Mouse (Mus musculus): ENCODE results near the gene A730061H03Rik. TPM values are rescaled to one million over a fixed set of nuclear protein-coding genes. Genes with fewer than 3 reads are reported as not detected.

Gene A730061H03Rik
- polyA plus RNA-seq, 1 experiment from 2014 or later = 3.3 TPM

Other genes with a start within 250 kb of the A730061H03Rik start
- 58.7 and 59.4 TPM in 2 replicates for gene Dhrs4, start 81.6 kb downstream of the A730061H03Rik start, polyA plus RNA-seq (2014; fragmentation: Nextera tagmentation; extraction: Ambion mirVana)
- gene Carmil3, start 69.8 kb downstream of the A730061H03Rik start, polyA plus RNA-seq (2014; fragmentation: Nextera tagmentation; extraction: Ambion mirVana) = 2.7 and 3.0 TPM in 2 replicates
- gene Cpne6, start 50.0 kb downstream of the A730061H03Rik start, polyA plus RNA-seq (2014; fragmentation: Nextera tagmentation; extraction: Ambion mirVana) = 0.16 and 0.49 TPM in 2 replicates
- not detected in 2 replicates for gene Nrl, start 35.4 kb downstream of the A730061H03Rik start, polyA plus RNA-seq (2014; fragmentation: Nextera tagmentation; extraction: Ambion mirVana)
- gene Pck2, start 20.1 kb downstream of the A730061H03Rik start, polyA plus RNA-seq (2014; fragmentation: Nextera tagmentation; extraction: Ambion mirVana) = 49.8 and 50.9 TPM in 2 replicates
- gene Dcaf11, start 400 bp downstream of the A730061H03Rik start, polyA plus RNA-seq (2014; fragmentation: Nextera tagmentation; extraction: Ambion mirVana) = 72.1 and 73.6 TPM in 2 replicates
- 2.2 and 2.6 TPM in 2 replicates for gene Fitm1, start 15.2 kb upstream of the A730061H03Rik start, polyA plus RNA-seq (2014; fragmentation: Nextera tagmentation; extraction: Ambion mirVana)
- gene Psme1, start 17.7 kb upstream of the A730061H03Rik start, polyA plus RNA-seq (2014; fragmentation: Nextera tagmentation; extraction: Ambion mirVana) = 172 and 177 TPM in 2 replicates
- gene Emc9, start 24.9 kb upstream of the A730061H03Rik start, polyA plus RNA-seq (2014; fragmentation: Nextera tagmentation; extraction: Ambion mirVana) = 44.5 and 46.2 TPM in 2 replicates
- gene Psme2, start 30.7 kb upstream of the A730061H03Rik start, polyA plus RNA-seq (2014; fragmentation: Nextera tagmentation; extraction: Ambion mirVana) = 256 and 277 TPM in 2 replicates
- gene Rnf31, start 31.3 kb upstream of the A730061H03Rik start, polyA plus RNA-seq (2014; fragmentation: Nextera tagmentation; extraction: Ambion mirVana) = 21.2 and 23.1 TPM in 2 replicates
- gene Irf9, start 43.2 kb upstream of the A730061H03Rik start, polyA plus RNA-seq (2014; fragmentation: Nextera tagmentation; extraction: Ambion mirVana) = 11.6 and 13.0 TPM in 2 replicates
- 2.8 and 5.2 TPM in 2 replicates for gene Rec8, start 57.6 kb upstream of the A730061H03Rik start, polyA plus RNA-seq (2014; fragmentation: Nextera tagmentation; extraction: Ambion mirVana)
- gene Ipo4, start 75.6 kb upstream of the A730061H03Rik start, polyA plus RNA-seq (2014; fragmentation: Nextera tagmentation; extraction: Ambion mirVana) = 90.1 and 92.1 TPM in 2 replicates
- gene Gm49378, start 77.5 kb upstream of the A730061H03Rik start, polyA plus RNA-seq (2014; fragmentation: Nextera tagmentation; extraction: Ambion mirVana) = 2.7 and 2.8 TPM in 2 replicates
- 79.8 and 83.8 TPM in 2 replicates for gene Tm9sf1, start 83.4 kb upstream of the A730061H03Rik start, polyA plus RNA-seq (2014; fragmentation: Nextera tagmentation; extraction: Ambion mirVana)
- gene Tssk4, start 89.8 kb upstream of the A730061H03Rik start, polyA plus RNA-seq (2014; fragmentation: Nextera tagmentation; extraction: Ambion mirVana) = 0.47 and 0.49 TPM in 2 replicates
- gene Mdp1, start 100.1 kb upstream of the A730061H03Rik start, polyA plus RNA-seq (2014; fragmentation: Nextera tagmentation; extraction: Ambion mirVana) = 40.2 and 43.8 TPM in 2 replicates
- gene Gmpr2, start 111.5 kb upstream of the A730061H03Rik start, polyA plus RNA-seq (2014; fragmentation: Nextera tagmentation; extraction: Ambion mirVana) = 54.9 and 58.0 TPM in 2 replicates
- gene Nedd8, start 111.7 kb upstream of the A730061H03Rik start, polyA plus RNA-seq (2014; fragmentation: Nextera tagmentation; extraction: Ambion mirVana) = 489 and 507 TPM in 2 replicates
- 42.3 and 44.9 TPM in 2 replicates for gene Tinf2, start 121.4 kb upstream of the A730061H03Rik start, polyA plus RNA-seq (2014; fragmentation: Nextera tagmentation; extraction: Ambion mirVana)
- gene Tgm1, start 153.5 kb upstream of the A730061H03Rik start, polyA plus RNA-seq (2014; fragmentation: Nextera tagmentation; extraction: Ambion mirVana) = 3.0 and 3.3 TPM in 2 replicates
- gene Rabggta, start 161.9 kb upstream of the A730061H03Rik start, polyA plus RNA-seq (2014; fragmentation: Nextera tagmentation; extraction: Ambion mirVana) = 22.8 and 24.0 TPM in 2 replicates
- 48.8 and 53.9 TPM in 2 replicates for gene Dhrs1, start 185.3 kb upstream of the A730061H03Rik start, polyA plus RNA-seq (2014; fragmentation: Nextera tagmentation; extraction: Ambion mirVana)
- gene Nop9, start 185.3 kb upstream of the A730061H03Rik start, polyA plus RNA-seq (2014; fragmentation: Nextera tagmentation; extraction: Ambion mirVana) = 70.6 and 76.1 TPM in 2 replicates
- gene Cideb, start 198.1 kb upstream of the A730061H03Rik start, polyA plus RNA-seq (2014; fragmentation: Nextera tagmentation; extraction: Ambion mirVana) = 8.9 and 9.1 TPM in 2 replicates
- gene Ltb4r2, start 201.0 kb upstream of the A730061H03Rik start, polyA plus RNA-seq (2014; fragmentation: Nextera tagmentation; extraction: Ambion mirVana) = 1.5 and 1.8 TPM in 2 replicates
- gene Ltb4r1, start 205.6 kb upstream of the A730061H03Rik start, polyA plus RNA-seq (2014; fragmentation: Nextera tagmentation; extraction: Ambion mirVana) = 1.6 and 1.9 TPM in 2 replicates
- 3.9 and 4.8 TPM in 2 replicates for gene Adcy4, start 223.7 kb upstream of the A730061H03Rik start, polyA plus RNA-seq (2014; fragmentation: Nextera tagmentation; extraction: Ambion mirVana)
- 51.6 and 52.1 TPM in 2 replicates for gene Ripk3, start 228.5 kb upstream of the A730061H03Rik start, polyA plus RNA-seq (2014; fragmentation: Nextera tagmentation; extraction: Ambion mirVana)

Measured in liver, embryonic 11.5 days (tissue).